Mouse (Mus musculus): ENCODE measurements at regions not wholly inside any gene's neighbourhood (a gene's known extent, or its start where the extent isn't known, plus 50 kb on each side); places are given as distances from the start of the nearest gene placed in this dataset.

- no peak for DNase-seq
Observed at GRCm38 (mm10) chr6:100476550-100477366, 189.5 kb upstream of the Rybp start.

- no peak for DNase-seq
Observed at GRCm38 (mm10) chr6:100475341-100475955, 188.2 kb upstream of the Rybp start.

DNA sequence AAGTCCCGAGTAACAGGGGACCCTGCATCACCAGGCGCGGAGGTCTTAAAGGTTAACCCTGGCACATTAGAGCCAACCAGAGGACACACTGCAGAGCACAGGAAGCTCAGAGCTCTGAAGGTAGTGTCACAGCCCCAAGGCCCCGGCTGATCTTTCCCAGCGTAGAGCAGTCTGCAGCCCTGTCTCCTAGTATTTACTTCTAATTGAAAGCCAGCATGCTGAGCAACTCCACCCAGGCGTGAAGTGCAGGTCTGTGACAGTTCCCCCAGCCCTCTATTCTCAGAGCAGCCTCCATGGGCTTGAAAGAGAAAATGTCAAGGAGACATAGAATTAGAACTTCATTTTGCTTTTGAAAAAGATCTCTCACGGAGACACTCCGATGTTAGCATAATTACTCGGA is 187.0 kb upstream of the Rybp start:
- DNase-seq = no peak

DNA sequence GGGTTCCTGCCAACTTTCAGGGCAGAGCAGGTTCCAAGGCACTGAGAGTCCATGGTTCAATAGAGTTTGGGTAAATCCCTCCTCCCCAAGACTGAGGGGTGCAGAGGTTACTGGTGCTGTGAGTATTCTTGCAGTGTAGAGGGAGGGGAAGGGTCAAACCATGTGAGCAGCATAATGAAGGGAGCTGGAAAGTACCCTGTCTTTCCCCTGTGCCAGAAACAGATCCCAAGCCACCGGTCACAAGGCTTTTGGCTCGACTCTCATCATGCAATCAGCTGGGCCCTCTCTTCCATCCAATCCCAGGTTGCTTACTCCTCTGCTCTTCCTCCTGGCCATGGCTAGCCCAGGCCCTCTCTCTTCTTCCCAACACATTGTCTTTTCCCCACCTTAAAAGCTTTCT is 182.8 kb upstream of the Rybp start:
- no peak for DNase-seq

GRCm38 (mm10) chr6:100462757-100463156 is 175.5 kb upstream of the Rybp start:
- no peak for DNase-seq

DNA sequence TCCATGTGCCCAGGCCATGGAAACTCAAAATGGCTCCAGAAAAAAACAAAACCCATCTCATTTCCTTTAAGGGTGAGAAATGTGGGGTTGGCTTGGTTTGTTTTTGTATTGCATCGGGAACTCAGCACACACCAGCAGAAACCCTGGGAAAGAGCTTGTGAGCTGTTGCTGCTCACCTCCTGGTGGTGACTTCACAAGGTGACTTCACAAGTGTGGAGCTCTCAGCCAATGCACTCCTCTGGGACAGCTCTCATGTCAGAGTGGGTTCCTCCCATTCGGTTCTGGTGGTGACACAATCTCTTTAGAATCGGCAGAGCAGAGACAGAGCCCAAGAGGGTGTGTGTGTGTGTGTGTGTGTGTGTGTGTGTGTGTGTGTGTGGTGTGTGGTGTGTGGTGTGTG is 166.1 kb upstream of the Rybp start:
- no peak for DNase-seq

DNA sequence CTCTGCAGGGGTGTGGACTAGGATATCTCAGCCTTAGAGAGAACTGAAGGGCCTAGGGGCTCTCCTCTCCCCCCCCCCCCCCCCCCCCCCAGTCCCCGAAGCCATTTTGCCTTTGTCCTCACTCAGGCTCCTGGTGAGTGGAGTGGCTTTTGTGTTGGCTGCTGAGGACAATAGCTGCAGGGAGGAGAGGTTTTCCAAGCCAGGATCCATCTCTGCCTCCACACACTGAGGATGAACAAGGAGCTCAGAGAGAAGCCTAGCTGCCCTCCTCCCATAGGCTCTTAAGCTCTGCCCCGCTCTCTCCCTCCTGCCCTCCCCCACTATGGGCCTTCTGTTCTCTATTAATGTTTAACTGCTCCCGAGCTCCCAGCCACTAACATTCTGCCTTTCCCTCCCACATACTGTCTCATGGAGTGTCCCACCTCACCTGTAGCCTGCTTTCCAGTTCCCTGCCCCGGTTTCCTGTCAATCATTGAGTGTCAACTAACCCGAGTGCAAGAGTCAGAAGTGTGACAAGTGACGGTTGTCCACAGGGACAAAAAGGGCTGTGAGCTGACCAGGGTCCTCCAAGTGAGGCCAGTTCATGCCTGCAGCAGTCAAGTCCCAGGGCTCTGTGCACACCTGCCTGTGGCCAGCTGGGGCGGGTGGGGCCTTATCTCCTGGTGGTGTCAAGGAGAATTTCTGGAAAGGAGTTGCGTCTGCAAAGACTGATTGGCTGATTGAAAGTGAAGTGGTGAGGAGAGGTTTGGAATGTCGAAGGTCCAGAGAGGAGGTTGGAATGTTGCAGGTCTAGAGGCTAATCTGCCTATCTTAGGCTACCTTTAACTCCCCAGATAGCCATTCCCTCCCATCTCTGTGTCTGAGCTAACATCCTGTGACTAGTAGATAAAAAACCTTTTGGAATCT is 165.1 kb upstream of the Rybp start:
- DNase-seq = no peak

DNA sequence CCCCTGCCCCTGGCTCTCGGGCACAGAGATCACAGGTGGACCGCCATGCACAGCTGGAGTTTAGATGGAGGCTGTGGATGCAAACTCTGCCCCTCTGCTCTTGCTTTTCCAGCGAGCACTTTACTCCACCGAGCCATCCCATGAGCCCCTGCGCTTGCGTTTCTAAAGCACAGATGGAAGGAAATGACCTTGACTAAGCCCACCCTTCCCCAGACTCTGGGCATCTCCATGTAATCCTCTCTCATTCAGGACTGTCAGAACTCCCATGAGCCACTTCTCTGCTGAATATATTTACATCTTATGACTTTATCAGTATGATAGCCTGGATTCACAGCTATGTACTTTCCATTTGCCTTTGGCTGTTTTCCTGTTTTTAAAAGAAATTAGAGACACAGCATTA is 162.8 kb upstream of the Rybp start:
- no peak for DNase-seq

- no peak for DNase-seq
Observed at GRCm38 (mm10) chr6:100449087-100449486, 161.8 kb upstream of the Rybp start.

GRCm38 (mm10) chr6:100447211-100447610 is 159.9 kb upstream of the Rybp start:
- DNase-seq = no peak

GRCm38 (mm10) chr6:100446804-100447203 is 159.5 kb upstream of the Rybp start:
- DNase-seq = no peak

- no peak for DNase-seq
Observed at GRCm38 (mm10) chr6:100439071-100439737, 151.9 kb upstream of the Rybp start.

DNA sequence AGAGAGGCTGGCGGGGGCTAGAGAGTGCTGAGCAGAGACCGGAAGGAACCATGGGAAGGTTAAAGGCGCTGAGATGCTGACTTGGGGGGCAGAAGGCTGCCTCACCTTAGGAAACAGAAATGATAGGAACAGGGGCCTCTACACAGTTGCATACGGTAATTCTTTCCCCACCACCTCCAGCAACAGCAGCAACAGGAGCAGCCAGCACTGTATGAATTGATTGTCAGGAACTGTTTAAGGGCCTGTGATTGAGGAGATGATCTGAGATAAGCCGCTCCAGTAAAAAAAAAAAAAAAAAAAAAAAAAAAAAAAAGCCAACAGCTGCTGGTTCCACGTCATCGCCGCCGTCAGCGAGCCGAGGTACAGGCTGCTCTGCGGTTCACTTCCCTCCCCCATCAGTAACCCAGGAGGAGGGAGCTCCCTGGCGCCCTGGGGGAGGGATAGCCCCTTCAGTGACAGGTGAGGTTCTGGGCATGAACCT is 151.3 kb upstream of the Rybp start:
- DNase-seq = peak; percentile 32 to 44

DNA sequence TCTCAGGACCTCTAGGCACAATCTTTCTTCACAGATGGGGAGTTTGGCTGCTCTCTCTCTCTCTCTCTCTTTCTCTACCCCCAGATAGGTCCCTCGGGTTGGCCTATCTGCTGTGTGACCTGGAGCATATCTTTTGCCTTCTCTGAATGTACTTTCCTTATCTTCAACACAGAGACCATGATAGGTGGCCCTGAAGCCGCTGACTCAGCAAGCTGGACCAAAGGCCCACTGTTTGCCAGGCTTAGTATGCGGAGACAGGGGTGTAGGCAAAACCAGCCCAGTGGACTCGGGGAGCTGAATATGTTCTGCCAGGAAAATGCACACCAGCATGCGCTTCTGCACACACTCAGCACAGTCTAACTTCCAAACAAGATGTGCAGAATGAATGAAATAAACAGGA is 150.7 kb upstream of the Rybp start:
- DNase-seq = peak in 1 of 2 experiments; percentile 15

DNA sequence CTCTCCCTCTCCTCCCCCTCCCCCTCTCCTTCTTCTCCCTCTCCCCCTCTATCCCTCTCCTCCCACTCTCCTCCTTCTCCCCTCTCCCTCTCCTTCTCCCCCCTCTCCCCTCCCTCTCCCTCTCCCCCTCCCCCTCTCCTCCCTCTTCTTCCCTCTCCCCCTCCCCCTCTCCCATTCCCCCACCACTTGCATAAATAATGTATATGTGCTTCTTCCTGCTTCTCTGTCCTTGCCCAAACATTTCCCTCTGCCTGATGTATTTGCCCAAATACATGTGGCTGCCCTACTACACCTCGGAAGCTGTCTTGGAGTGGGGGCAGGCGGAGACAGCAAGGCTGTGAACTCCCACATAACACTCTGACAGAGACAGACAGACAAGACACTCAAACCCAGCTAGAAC is 149.2 kb upstream of the Rybp start:
- no peak for DNase-seq

DNA sequence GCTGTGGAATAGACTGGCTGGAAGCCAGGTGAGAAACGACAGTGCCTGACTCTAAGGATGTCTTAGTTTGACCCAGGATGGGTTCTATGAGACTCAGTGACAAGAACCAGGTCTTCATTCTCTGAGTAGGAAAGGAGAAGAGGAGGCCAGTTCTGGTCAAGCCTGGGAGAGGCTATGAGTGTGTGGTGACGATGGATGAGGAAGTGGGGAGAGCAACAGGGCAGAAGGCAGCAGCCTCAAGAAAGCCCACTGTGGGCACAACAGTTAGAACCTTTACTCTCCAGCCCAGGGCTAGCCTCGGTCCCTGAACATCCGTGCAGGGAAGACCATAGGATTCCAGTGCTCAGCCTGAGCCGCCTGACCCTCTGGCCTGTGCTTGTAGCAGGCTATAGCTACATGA is 147.9 kb upstream of the Rybp start:
- no peak for DNase-seq

- no peak for DNase-seq
Observed at GRCm38 (mm10) chr6:100433534-100433867, 146.2 kb upstream of the Rybp start.

DNA sequence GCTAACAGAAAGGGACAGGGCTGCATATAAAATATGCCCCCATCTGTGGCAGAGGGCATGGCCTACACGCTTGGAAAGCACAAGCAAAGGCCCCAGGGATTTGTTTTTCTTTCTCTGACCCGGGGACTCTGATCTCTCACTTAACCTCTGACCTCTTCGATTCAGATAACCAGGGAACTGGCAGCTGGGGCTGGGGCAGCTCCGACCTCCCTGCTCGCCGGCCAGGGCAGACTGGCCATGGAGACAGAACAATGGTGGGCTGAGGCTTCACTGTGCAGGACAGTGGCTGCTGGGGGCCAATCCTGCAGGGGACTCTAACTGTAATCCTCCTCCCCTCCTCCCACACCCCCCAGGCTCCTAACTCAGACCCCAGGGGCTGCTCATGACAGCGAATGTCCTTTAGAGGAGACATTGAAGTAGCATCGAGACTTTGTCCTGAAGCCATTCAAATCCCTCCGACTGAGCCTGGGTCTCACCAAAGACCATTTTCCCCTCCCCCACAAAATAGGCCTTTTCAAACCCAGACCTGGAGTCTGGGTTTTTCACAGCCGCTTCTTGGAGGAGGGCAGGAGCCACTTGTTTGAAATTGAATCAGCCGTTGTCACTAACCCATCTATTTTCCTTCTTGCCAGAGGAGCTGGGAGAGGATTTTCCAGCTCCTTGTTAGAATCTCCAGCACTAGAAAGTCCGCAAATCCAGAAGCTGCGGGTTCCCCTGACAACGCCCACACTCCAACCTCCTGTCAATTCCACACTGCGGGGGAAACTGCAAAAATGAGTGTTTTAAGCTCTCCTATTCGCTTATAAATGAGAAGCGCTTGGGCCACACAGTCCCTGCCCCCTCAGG is 145.6 kb upstream of the Rybp start:
- no peak for DNase-seq

DNA sequence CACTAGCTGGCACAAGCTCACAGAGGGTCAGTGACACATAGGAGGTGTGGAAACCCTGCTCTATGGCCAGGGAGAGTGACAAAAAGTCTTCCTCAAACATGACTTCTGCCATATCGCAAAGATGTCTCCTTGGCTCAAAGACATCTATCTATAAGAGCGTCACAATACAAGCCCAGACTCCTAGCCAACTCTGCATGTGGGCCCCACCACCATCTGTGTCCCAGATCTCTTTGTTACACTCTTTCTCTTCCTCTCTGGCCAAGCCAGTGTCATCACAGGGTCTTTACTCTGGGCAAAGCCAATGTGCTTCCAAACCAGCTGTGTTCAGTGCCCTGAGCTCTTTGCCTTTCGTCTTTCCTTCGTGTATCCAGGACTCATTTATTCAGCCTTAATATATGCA is 143.0 kb upstream of the Rybp start:
- no peak for DNase-seq

DNA sequence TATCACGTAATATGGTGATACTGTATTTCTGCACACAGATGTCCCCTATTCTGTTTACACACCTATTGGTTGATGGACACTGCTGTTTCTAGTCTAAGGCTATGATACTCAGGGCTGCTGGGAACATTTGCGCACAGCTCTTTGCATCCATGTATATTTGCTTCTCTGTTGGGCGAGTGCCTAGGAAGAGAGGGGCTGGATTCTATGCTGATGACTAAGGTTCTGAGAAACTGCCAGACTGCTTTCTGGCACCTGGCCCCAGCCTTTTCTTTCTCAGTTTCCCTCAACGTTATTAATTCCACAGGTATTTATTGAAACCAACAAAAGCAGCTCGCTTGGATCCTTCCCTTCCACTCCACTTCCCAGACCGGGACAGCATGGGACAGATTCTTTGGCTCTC is 142.2 kb upstream of the Rybp start:
- DNase-seq = no peak

- DNase-seq = no peak
Observed at GRCm38 (mm10) chr6:100428759-100429158, 141.5 kb upstream of the Rybp start.

All from adrenal gland, postnatal 36 days (tissue).